Mouse (Mus musculus): ENCODE results near the gene Disc1. TPM values are rescaled to one million over a fixed set of nuclear protein-coding genes. Genes with fewer than 3 reads are reported as not detected.

Gene Disc1
- total and polyA plus RNA-seq, 3 experiments: 1.1 to 2.3 (median 2.2) TPM

DNA sequence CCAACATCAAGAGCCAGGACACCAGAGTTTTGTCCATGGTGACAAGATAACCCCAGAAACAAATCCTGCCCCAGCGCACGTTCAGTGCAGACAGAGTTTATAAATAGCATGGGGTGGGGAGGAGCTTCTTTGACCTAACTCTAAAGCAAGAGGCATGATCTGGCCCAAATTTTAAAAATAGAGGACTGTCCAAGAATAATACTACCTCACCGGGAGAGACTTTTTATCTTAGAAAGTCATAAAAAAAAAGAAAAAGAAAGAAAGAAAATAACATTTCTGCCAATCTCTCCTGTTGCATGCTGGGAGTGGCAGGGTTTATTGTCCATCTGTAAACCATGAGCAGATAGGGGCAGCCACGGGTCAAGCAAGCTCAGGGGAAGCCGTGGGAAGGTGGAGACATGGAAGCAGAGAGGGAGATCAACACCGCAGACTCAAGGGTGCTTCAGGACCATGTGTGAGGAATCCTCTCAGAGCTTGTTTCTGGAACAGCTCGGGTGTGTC, 233.9 kb downstream of the Disc1 start:
- 11% methylated on average over 7 of the region's 7 CpGs for WGBS
- Histone ChIP-seq H3K27ac (peak overlapping the region; percentile 68), H3K9ac (ENCODE audit: low read depth, low read length) (no peak overlapping the region), H3K4me3 (no peak overlapping the region), H3K79me2 (replicated peaks; ENCODE audit: control insufficient read depth, insufficient read depth, low read length) (no peaks in the 10 kb centered on the region), H3K27me3 (ENCODE audit: control insufficient read depth, insufficient read depth, low read length) (no peaks in the 10 kb centered on the region), H3K36me3 (ENCODE audit: control insufficient read depth, insufficient read depth, low read length) (no peaks in the 10 kb centered on the region), H3K4me1 (ENCODE audit: control insufficient read depth, insufficient read depth, low read length) (peaks cover 41% of the 10 kb centered on the region)
- intact Hi-C loops (cut with DNase I): loop anchor here (5.0 kb wide), 1 partner anchor 91 kb away; no protein-coding TSS in a partner anchor
- TF ChIP-seq EP300 (IDR thresholded peaks at IDR 0.05; ENCODE audit: insufficient read depth, low read depth, low read length): no peak
- TF ChIP-seq CTCF (IDR thresholded peaks at IDR 0.05): no peak
- no peak for TF ChIP-seq POLR2A (IDR thresholded peaks at IDR 0.05; ENCODE audit: insufficient read depth, low read depth, low read length)
- peak; percentile 58 to 60 for DNase-seq

DNA sequence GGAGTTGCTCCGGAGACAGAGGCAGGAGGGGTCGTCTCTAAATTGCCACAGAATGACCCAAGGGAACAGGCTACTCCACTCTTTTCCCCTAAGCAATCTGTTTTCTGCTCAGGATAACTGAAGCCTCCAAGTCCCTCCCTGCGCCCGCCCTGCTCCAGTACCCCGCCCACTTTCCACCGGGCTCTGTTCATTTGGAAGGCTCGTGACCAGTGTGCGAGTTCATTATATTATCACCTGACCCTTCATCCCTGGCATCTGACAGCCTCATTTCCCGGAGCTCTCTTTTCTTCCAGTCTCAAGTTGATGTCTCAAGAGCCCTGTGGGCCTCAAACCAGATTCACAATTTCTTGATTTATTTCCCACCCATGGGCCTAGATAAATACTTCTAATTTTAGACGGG, 237.5 kb downstream of the Disc1 start:
- DNase-seq: peak; percentile 49 to 56
- Histone ChIP-seq H3K9ac (ENCODE audit: low read depth, low read length) (no peak overlapping the region), H3K79me2 (replicated peaks; ENCODE audit: control insufficient read depth, insufficient read depth, low read length) (no peaks in the 10 kb centered on the region), H3K4me3 (no peak overlapping the region), H3K36me3 (ENCODE audit: control insufficient read depth, insufficient read depth, low read length) (no peaks in the 10 kb centered on the region), H3K27me3 (ENCODE audit: control insufficient read depth, insufficient read depth, low read length) (no peaks in the 10 kb centered on the region), H3K27ac (peak overlapping the region; percentile 55), H3K4me1 (ENCODE audit: control insufficient read depth, insufficient read depth, low read length) (peaks cover 40% of the 10 kb centered on the region)
- WGBS: 20% methylated on average over 10 of the region's 10 CpGs
- intact Hi-C loops (cut with DNase I): loop anchor here (5.0 kb wide), 2 partner anchors 54 to 96 kb away; no protein-coding TSS in a partner anchor
- TF ChIP-seq EP300 (IDR thresholded peaks at IDR 0.05; ENCODE audit: insufficient read depth, low read depth, low read length) (no peak), CTCF (IDR thresholded peaks at IDR 0.05) (no peak), POLR2A (IDR thresholded peaks at IDR 0.05; ENCODE audit: insufficient read depth, low read depth, low read length) (no peak)

DNA sequence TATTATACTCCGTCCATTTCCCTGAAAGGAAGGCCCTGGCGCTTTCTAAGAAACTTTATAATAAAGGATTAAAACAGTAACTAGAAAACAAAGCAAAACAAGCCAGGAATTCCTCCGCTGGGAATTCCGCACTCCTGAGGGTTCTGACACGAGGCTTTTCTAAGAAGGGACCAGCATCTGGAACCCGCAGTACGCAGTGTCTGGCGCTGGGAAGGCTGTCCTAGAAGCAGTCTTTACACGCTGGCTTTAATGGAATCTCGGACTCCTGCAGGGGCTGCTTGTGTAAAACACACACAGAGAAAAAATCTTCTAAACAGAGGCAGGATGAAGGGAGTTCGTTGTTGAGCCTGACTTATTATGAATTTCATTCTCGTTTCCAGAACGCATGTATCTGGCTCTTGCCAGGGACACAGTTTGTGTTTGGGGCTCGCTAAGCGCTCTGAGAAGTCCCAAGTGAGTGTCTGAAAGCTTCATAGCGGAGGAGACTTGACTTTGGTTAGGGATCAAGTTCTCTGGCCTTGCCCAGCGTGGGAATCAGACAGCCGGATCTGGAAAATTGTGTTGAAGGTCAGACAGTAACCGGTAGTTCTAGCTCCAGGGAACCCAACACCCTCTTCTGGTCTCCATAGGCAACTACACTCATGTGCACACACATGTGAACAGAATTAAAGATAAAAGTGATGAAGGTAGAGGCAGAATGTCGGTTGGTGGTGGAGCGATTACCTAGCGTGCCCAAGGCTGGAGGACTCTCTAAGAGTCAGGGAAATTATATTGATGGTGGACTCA, 238.1 kb downstream of the Disc1 start:
- peak; percentile 66 for TF ChIP-seq CTCF (IDR thresholded peaks at IDR 0.05)
- no peak for TF ChIP-seq EP300 (IDR thresholded peaks at IDR 0.05; ENCODE audit: insufficient read depth, low read depth, low read length)
- TF ChIP-seq POLR2A (IDR thresholded peaks at IDR 0.05; ENCODE audit: insufficient read depth, low read depth, low read length): no peak
- Histone ChIP-seq H3K79me2 (replicated peaks; ENCODE audit: control insufficient read depth, insufficient read depth, low read length) (no peaks in the 10 kb centered on the region), H3K4me3 (no peak overlapping the region), H3K27me3 (ENCODE audit: control insufficient read depth, insufficient read depth, low read length) (no peaks in the 10 kb centered on the region), H3K9ac (ENCODE audit: low read depth, low read length) (no peak overlapping the region), H3K4me1 (ENCODE audit: control insufficient read depth, insufficient read depth, low read length) (peaks cover 37% of the 10 kb centered on the region), H3K36me3 (ENCODE audit: control insufficient read depth, insufficient read depth, low read length) (no peaks in the 10 kb centered on the region), H3K27ac (peak overlapping the region; percentile 55)
- peak in 1 of 2 experiments; percentile 33 for DNase-seq
- WGBS: 40% methylated on average over 22 of the region's 22 CpGs
- intact Hi-C loops (cut with DNase I): loop anchor here (2.0 to 5.0 kb wide), 3 partner anchors 55 to 107 kb away; no protein-coding TSS in a partner anchor

DNA sequence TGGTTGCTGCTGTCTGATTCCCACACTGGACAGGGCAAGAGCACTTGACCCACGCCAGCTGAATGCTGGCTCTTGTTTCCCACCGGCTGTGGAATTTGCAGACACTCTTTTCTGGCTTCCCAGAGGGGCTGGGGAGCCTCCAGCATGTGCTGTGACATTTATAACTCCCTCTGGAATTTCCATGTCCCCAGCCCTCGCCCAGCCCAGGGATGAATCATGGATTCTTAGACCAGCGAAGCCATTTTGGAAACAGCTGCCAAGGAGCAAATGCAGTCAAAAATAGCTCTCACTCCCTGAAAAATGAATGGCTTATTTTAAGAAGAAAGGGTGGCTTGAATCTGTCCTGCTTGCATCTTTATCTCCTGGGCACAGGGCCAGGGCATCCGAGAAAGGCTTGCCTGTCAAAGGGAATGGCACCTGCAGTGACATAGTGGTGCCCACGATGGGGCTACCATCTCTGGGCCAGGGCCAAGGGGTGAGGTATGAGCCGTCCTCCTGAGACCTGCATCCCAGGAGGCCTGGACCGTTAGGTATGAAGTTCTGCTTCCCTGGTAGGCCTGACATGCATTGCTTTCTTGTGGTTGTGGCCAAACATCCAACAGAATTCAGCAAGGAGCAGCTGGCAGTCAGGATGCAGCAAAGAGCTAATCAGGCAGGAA, 239.1 kb downstream of the Disc1 start:
- peak; percentile 59 to 83 for DNase-seq
- H3K4me1 ChIP-seq (ENCODE audit: control insufficient read depth, insufficient read depth, low read length): peaks cover 34% of the 10 kb centered on the region
- no peak overlapping the region for H3K9ac ChIP-seq (ENCODE audit: low read depth, low read length)

DNA sequence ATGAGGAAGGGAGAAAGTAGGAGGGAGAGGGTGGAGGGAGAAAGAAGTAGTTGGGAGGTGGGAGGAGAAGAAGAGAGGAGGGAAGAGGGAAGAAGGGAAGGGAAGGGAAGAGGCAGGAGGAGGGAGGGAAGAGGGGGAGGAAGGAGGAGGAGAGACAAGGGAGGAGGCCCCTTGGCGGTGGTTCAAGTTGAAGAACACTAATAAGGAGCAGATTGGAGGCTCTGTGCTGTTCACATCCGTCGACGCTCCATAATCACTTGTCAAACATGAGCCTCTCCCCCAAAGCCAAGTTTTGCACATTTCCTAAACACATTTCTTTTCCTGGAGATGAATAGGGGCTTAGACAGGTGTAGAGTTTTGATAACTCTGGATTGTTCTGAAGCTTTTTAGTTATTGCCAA, 245.3 kb downstream of the Disc1 start:
- intact Hi-C loops (cut with DNase I): no loop called here
- no peak overlapping the region for H3K27ac ChIP-seq
- H3K79me2 ChIP-seq (replicated peaks; ENCODE audit: control insufficient read depth, insufficient read depth, low read length): no peaks in the 10 kb centered on the region
- no peaks in the 10 kb centered on the region for H3K36me3 ChIP-seq (ENCODE audit: control insufficient read depth, insufficient read depth, low read length)
- TF ChIP-seq EP300 (IDR thresholded peaks at IDR 0.05; ENCODE audit: insufficient read depth, low read depth, low read length) (no peak), CTCF (IDR thresholded peaks at IDR 0.05) (no peak), POLR2A (IDR thresholded peaks at IDR 0.05; ENCODE audit: insufficient read depth, low read depth, low read length) (no peak)
- DNase-seq: no peak
- 30% methylated on average over 4 of the region's 4 CpGs for WGBS
- no peaks in the 10 kb centered on the region for H3K27me3 ChIP-seq (ENCODE audit: control insufficient read depth, insufficient read depth, low read length)
- no peak overlapping the region for H3K4me3 ChIP-seq
- no peak overlapping the region for H3K9ac ChIP-seq (ENCODE audit: low read depth, low read length)
- peaks cover 4% of the 10 kb centered on the region for H3K4me1 ChIP-seq (ENCODE audit: control insufficient read depth, insufficient read depth, low read length)

More for the DNA sequence above, 239.1 kb downstream of the Disc1 start:
- Histone ChIP-seq H3K4me3 (no peak overlapping the region), H3K79me2 (replicated peaks; ENCODE audit: control insufficient read depth, insufficient read depth, low read length) (no peaks in the 10 kb centered on the region), H3K27me3 (ENCODE audit: control insufficient read depth, insufficient read depth, low read length) (no peaks in the 10 kb centered on the region), H3K36me3 (ENCODE audit: control insufficient read depth, insufficient read depth, low read length) (no peaks in the 10 kb centered on the region), H3K27ac (peak overlapping the region; percentile 55)
- TF ChIP-seq POLR2A (IDR thresholded peaks at IDR 0.05; ENCODE audit: insufficient read depth, low read depth, low read length) (no peak), CTCF (IDR thresholded peaks at IDR 0.05) (no peak), EP300 (IDR thresholded peaks at IDR 0.05; ENCODE audit: insufficient read depth, low read depth, low read length) (0 out of 2 replicates have a peak, but pooled peaks have one; percentile 24)
- intact Hi-C loops (cut with DNase I): loop anchor here (2.0 to 5.0 kb wide), 3 partner anchors 56 to 108 kb away; no protein-coding TSS in a partner anchor
- 5% methylated on average over 8 of the region's 8 CpGs for WGBS

Measured in heart, adult 2 months (tissue).